Mouse (Mus musculus): ENCODE results near the gene Myt1l.

GRCm38 (mm10) chr12:29621530-29621929, 93.3 kb downstream of the Myt1l start:
- TF ChIP-seq CTCF (IDR thresholded peaks at IDR 0.05; ENCODE audit: low read depth, low read length) (no peak), POLR2A (IDR thresholded peaks at IDR 0.05; ENCODE audit: borderline replicate concordance, low read depth, low read length) (no peak)

Measured in bone marrow macrophage, adult 2 months (primary cell).